Mouse (Mus musculus) liver, embryonic 16.5 days (tissue): ENCODE measurements around the gene Bach2. TPM values are rescaled to one million over a fixed set of nuclear protein-coding genes. Genes with fewer than 3 reads are reported as not detected.

ENCODE experiments used
- ATAC-seq: fragments of 200-750 bp; cut with Nextera tagmentation; 2 replicates; pipeline ENCODE4 v1.8.0; 2017; ENCODE audit warnings: low read depth, mild to moderate bottlenecking, moderate number of reproducible peaks, moderate library complexity
- H3K27ac ChIP-seq: fragments of 300-500 bp; sonication (generic); 2 replicates; pipeline ENCODE4 v1.5.1; 2014; ENCODE audit warnings: mild to moderate bottlenecking, low read length
- H3K27me3 ChIP-seq: fragments of 300-500 bp; sonication (generic); 2 replicates; pipeline ENCODE4 v1.6.1; 2014; ENCODE audit warnings: low read depth, low read length, mixed read lengths; ENCODE audit not compliant: control insufficient read depth, insufficient read depth
- H3K36me3 ChIP-seq: fragments of 300-500 bp; sonication (generic); 2 replicates; pipeline ENCODE4 v1.6.1; 2014; ENCODE audit warnings: mild to moderate bottlenecking; ENCODE audit not compliant: control insufficient read depth, insufficient read depth
- H3K4me1 ChIP-seq: fragments of 300-500 bp; sonication (generic); 2 replicates; pipeline ENCODE4 v1.6.1; 2014; ENCODE audit warnings: low read depth, low read length, mixed read lengths; ENCODE audit not compliant: control insufficient read depth
- H3K4me2 ChIP-seq: fragments of 300-500 bp; sonication (generic); 2 replicates; pipeline ENCODE4 v1.6.1; 2014; ENCODE audit warnings: low read depth, low read length, mixed read lengths
- H3K4me3 ChIP-seq: fragments of 300-500 bp; sonication (generic); 2 replicates; pipeline ENCODE4 v1.5.1; 2014; ENCODE audit warnings: low read depth, mild to moderate bottlenecking, low read length
- H3K9ac ChIP-seq: fragments of 300-500 bp; sonication (generic); 2 replicates; pipeline ENCODE4 v1.6.1; 2014; ENCODE audit warnings: low read depth, low read length
- H3K9me3 ChIP-seq: fragments of 300-500 bp; sonication (generic); replicated peaks from 2 replicates; pipeline ENCODE4 v1.6.1; 2016; ENCODE audit warnings: low read length; ENCODE audit not compliant: control insufficient read depth
- WGBS: fragments of 180-500 bp; shearing (Covaris S2); extraction: QIAGEN DNeasy Blood & Tissue Kit; methylation state at CpG from one replicate; pipeline ENCODE4 v1.1.7; 2014; ENCODE audit not compliant: insufficient replicate concordance; 5-methylcytosine and 5-hydroxymethylcytosine counted together
- polyA plus RNA-seq: library from polyadenylated mRNA; unstranded; fragments of >200 nt; fragmentation: Nextera tagmentation; extraction: Ambion mirVana; gene quantifications from 2 replicates; pipeline ENCODE4 v1.2.1, GENCODE M21; 2015

Bach2 gene
- polyA plus RNA-seq, 1 experiment from 2014 or later = 1.5 TPM

- no peak for ATAC-seq
- Histone ChIP-seq H3K27me3 (no peaks in the 10 kb centered on the region), H3K36me3 (no peaks in the 10 kb centered on the region), H3K27ac (no peak overlapping the region), H3K4me2 (no peak overlapping the region), H3K9me3 (no peaks in the 10 kb centered on the region), H3K4me1 (peaks cover 13% of the 10 kb centered on the region), H3K4me3 (no peak overlapping the region), H3K9ac (no peak overlapping the region)
- WGBS = 48% methylated on average over 5 of the region's 5 CpGs
These were observed 335.0 kb downstream of the Bach2 start for GRCm38 (mm10) chr4:32573586-32573985.

GRCm38 (mm10) chr4:32574604-32575003, 336.0 kb downstream of the Bach2 start:
- H3K9ac ChIP-seq = no peak overlapping the region
- no peak overlapping the region for H3K27ac ChIP-seq
- no peak for ATAC-seq
- no peaks in the 10 kb centered on the region for H3K9me3 ChIP-seq
- H3K27me3 ChIP-seq = no peaks in the 10 kb centered on the region
- H3K4me1 ChIP-seq = peaks cover 8% of the 10 kb centered on the region; the same call in 1 of the 2 replicates
- WGBS = 62% methylated on average over 1 of the region's 1 CpGs
- no peak overlapping the region for H3K4me3 ChIP-seq
- no peaks in the 10 kb centered on the region for H3K36me3 ChIP-seq
- H3K4me2 ChIP-seq = no peak overlapping the region

GRCm38 (mm10) chr4:32575165-32575564, 336.6 kb downstream of the Bach2 start:
- WGBS = 28% methylated on average over 9 of the region's 9 CpGs
- Histone ChIP-seq H3K4me2 (no peak overlapping the region), H3K27ac (no peak overlapping the region), H3K27me3 (no peaks in the 10 kb centered on the region), H3K9me3 (no peaks in the 10 kb centered on the region), H3K4me1 (peaks cover 5% of the 10 kb centered on the region; the same call in 1 of the 2 replicates), H3K4me3 (no peak overlapping the region), H3K9ac (no peak overlapping the region), H3K36me3 (no peaks in the 10 kb centered on the region)
- ATAC-seq = no peak

GRCm38 (mm10) chr4:32579850-32580249, 341.2 kb downstream of the Bach2 start:
- Histone ChIP-seq H3K4me3 (no peak overlapping the region), H3K9ac (no peak overlapping the region), H3K4me2 (no peak overlapping the region), H3K27me3 (no peaks in the 10 kb centered on the region), H3K27ac (no peak overlapping the region), H3K4me1 (no peaks in the 10 kb centered on the region), H3K36me3 (no peaks in the 10 kb centered on the region), H3K9me3 (no peaks in the 10 kb centered on the region)
- WGBS = 46% methylated on average over 8 of the region's 8 CpGs
- no peak for ATAC-seq

- Histone ChIP-seq H3K4me2 (no peak overlapping the region), H3K4me1 (no peaks in the 10 kb centered on the region), H3K27me3 (no peaks in the 10 kb centered on the region), H3K9me3 (no peaks in the 10 kb centered on the region), H3K36me3 (no peaks in the 10 kb centered on the region), H3K9ac (no peak overlapping the region), H3K27ac (no peak overlapping the region), H3K4me3 (no peak overlapping the region)
- no peak for ATAC-seq
- 62% methylated on average over 6 of the region's 6 CpGs for WGBS
These were observed 345.6 kb downstream of the Bach2 start for GRCm38 (mm10) chr4:32584181-32584580.

- 6% methylated on average over 9 of the region's 9 CpGs for WGBS
- no peak; the same call in 1 of the 2 replicates for ATAC-seq
- no peak overlapping the region for H3K4me3 ChIP-seq
- H3K36me3 ChIP-seq = no peaks in the 10 kb centered on the region
- no peaks in the 10 kb centered on the region for H3K4me1 ChIP-seq
- no peaks in the 10 kb centered on the region for H3K9me3 ChIP-seq
- H3K27ac ChIP-seq = no peak overlapping the region
- H3K4me2 ChIP-seq = no peak overlapping the region
- no peak overlapping the region for H3K9ac ChIP-seq
- H3K27me3 ChIP-seq = no peaks in the 10 kb centered on the region
These were observed 348.0 kb downstream of the Bach2 start for GRCm38 (mm10) chr4:32586596-32586995.

GRCm38 (mm10) chr4:32587543-32587942, 348.9 kb downstream of the Bach2 start:
- Histone ChIP-seq H3K4me1 (no peaks in the 10 kb centered on the region), H3K4me2 (no peak overlapping the region), H3K4me3 (no peak overlapping the region), H3K27ac (no peak overlapping the region), H3K9me3 (no peaks in the 10 kb centered on the region), H3K27me3 (no peaks in the 10 kb centered on the region), H3K9ac (no peak overlapping the region), H3K36me3 (no peaks in the 10 kb centered on the region)
- 53% methylated on average over 5 of the region's 5 CpGs for WGBS
- no peak for ATAC-seq

- Histone ChIP-seq H3K4me1 (no peaks in the 10 kb centered on the region), H3K9me3 (no peaks in the 10 kb centered on the region), H3K9ac (no peak overlapping the region), H3K36me3 (no peaks in the 10 kb centered on the region), H3K27ac (no peak overlapping the region), H3K4me3 (no peak overlapping the region), H3K27me3 (no peaks in the 10 kb centered on the region), H3K4me2 (no peak overlapping the region)
- ATAC-seq = no peak
- 41% methylated on average over 6 of the region's 6 CpGs for WGBS
These were observed 349.6 kb downstream of the Bach2 start for GRCm38 (mm10) chr4:32588237-32588636.

- WGBS = 25% methylated on average over 12 of the region's 12 CpGs
These were observed 362.5 kb downstream of the Bach2 start for GRCm38 (mm10) chr4:32601135-32601534.

More at GRCm38 (mm10) chr4:32601135-32601534, 362.5 kb downstream of the Bach2 start:
- Histone ChIP-seq H3K4me3 (no peak overlapping the region), H3K9me3 (no peaks in the 10 kb centered on the region), H3K27me3 (no peaks in the 10 kb centered on the region), H3K4me2 (no peak overlapping the region), H3K36me3 (no peaks in the 10 kb centered on the region), H3K4me1 (no peaks in the 10 kb centered on the region), H3K9ac (no peak overlapping the region), H3K27ac (no peak overlapping the region)
- ATAC-seq = no peak
